Mouse (Mus musculus): ENCODE data around the gene Sirpa.

DNA sequence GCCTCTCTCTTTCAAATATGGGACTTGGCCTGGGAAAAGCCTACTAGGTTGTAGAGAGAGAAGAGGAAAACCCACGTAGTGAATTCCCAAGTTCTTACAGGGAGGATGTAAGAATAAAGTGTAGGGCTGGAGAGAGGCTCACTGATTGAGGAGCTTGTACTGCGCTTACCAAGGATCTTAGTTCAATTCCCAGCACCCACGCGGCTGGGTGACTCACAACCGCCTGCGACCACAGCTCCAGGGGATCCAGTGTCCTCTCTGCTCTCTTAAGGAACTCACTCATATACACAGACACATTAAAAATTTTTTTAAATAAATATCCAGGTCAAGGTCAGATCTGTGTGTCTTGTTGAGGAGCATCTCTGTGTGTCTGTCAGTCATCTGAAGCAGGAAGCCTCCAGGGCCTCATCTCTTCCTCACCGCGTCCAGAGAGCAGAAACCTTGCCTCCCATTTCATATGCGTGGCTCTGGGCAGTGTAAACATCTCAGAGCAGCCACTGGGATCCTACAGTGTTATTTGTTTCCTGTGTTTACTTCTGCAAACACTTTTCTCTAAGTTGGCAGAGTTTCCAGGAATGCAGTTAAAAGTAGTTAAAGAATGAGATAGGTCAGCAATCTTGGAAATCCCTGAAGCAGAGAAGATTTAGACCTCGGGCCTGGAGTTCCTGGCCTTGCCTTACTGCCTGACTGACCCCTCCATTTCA lies 22.0 kb downstream of the Sirpa start:
- TF ChIP-seq POLR2A (IDR thresholded peaks at IDR 0.05; ENCODE audit: low read depth, low read length): no peak
- TF ChIP-seq CTCF (IDR thresholded peaks at IDR 0.05; ENCODE audit: extremely low read depth, insufficient read length, insufficient replicate concordance, low read depth, low read length): no peak
